Mouse (Mus musculus): Measurements from ENCODE around the gene Rbm17.

- no peak for TF ChIP-seq GATA1 (IDR thresholded peaks at IDR 0.05; ENCODE audit: borderline replicate concordance, low read length)
- TF ChIP-seq FLI1 (IDR thresholded peaks at IDR 0.05; ENCODE audit: low read length) = no peak
These were observed 56.3 kb downstream of the Rbm17 start for GRCm38 (mm10) chr2:11547609-11548008.

Data from megakaryocyte, embryonic 14.5 days (primary cell).